Mouse (Mus musculus): ENCODE measurements around the gene Pcgf3.

DNA sequence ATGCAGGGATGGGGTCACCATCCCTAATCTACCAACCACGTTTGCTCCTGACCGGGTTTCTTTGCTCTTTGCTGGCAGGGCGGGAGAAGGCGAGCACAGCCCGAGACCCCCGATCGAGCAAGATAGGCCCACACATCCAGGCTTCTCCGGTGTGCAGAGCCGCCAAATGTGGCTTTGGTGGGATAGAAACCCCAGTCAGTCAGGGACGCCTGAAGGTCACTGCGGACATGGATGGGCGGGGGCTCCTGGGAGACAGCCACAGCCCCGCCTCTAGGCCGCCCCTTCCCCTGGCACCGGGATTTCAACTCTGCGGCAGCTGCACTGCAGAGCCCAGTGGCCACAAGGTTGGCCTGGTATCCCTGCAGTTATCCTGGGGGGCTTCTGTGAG lies 89.2 kb downstream of the Pcgf3 start:
- TF ChIP-seq POLR2A (IDR thresholded peaks at IDR 0.05; ENCODE audit: control insufficient read depth, extremely low read depth, insufficient read depth, low read length, poor library complexity), result no peak
- no peak for TF ChIP-seq CTCF (IDR thresholded peaks at IDR 0.05; ENCODE audit: borderline replicate concordance, control insufficient read depth, extremely low read depth, insufficient read depth, low read length, poor library complexity)

All from thymus, adult 2 months (tissue).